Mouse (Mus musculus): ENCODE data around the gene Chd1. TPM values are rescaled to one million over a fixed set of nuclear protein-coding genes. Genes with fewer than 3 reads are reported as not detected.

Gene Chd1
- polyA plus RNA-seq, 1 experiment from 2014 or later, result 54.7 TPM

DNA sequence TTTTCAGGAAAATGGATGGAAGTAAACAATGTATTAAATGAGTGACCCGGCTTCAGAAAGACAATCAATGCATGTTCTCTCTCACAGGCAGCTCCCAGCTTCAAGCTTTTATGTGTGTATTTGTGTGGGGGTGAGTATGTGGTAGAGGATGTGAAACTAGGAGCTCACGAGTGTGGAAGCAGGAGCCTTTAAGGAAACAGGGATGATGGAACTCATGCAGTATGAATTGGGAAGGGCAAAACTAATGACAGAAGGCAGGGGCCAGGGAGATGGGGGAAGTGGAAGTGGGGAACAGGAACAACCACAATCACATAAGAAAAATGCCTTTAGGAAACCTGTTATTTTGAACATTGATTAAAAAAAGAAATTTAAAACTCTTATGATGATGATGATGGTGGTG is 9.2 kb upstream of the Chd1 start:
- ATAC-seq (ENCODE audit: low FRiP score), result no peak
- 87% methylated on average over 2 of the region's 2 CpGs for WGBS
- no peaks in the 10 kb centered on the region for H3K36me3 ChIP-seq (ENCODE audit: control insufficient read depth, insufficient read depth, low read length)
- no peak overlapping the region for H3K4me3 ChIP-seq (ENCODE audit: low read depth, low read length)
- no peaks in the 10 kb centered on the region for H3K27me3 ChIP-seq (ENCODE audit: control insufficient read depth, insufficient read depth, low read length)
- H3K4me2 ChIP-seq (replicated peaks; ENCODE audit: low read depth, low read length), result no peak overlapping the region
- no peak overlapping the region for H3K9ac ChIP-seq (ENCODE audit: low read depth, low read length)
- H3K9me3 ChIP-seq (ENCODE audit: control insufficient read depth, low read length), result no peaks in the 10 kb centered on the region
- H3K4me1 ChIP-seq (replicated peaks; ENCODE audit: control insufficient read depth, insufficient read depth, low read length), result no peaks in the 10 kb centered on the region
- no peak overlapping the region for H3K27ac ChIP-seq (ENCODE audit: low read depth, low read length)
- no peak for DNase-seq (ENCODE audit: low spot score)

DNA sequence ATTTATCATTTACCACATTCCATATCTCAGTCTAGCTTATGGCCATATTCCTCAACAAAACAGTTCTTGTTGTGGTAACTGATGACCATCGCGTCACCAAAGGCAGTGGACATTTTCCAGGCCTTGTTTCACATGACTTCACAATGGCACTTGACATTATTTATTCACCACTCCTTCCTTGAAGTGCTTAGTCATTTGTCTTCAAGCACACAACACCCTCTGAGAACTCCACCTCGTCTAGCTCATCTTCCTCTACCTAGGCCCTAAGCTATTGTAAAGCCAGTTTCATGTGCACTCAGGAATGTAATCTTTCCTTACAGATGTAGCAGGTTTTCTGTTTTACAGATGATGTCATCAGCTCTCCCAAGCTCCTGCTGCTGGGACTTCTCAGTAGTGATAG is 5.8 kb upstream of the Chd1 start:
- H3K9ac ChIP-seq (ENCODE audit: low read depth, low read length), result no peak overlapping the region
- H3K9me3 ChIP-seq (ENCODE audit: control insufficient read depth, low read length), result no peaks in the 10 kb centered on the region
- no peak for DNase-seq (ENCODE audit: low spot score)
- no peaks in the 10 kb centered on the region for H3K36me3 ChIP-seq (ENCODE audit: control insufficient read depth, insufficient read depth, low read length)
- no peak overlapping the region for H3K27ac ChIP-seq (ENCODE audit: low read depth, low read length)
- no peaks in the 10 kb centered on the region for H3K27me3 ChIP-seq (ENCODE audit: control insufficient read depth, insufficient read depth, low read length)
- ATAC-seq (ENCODE audit: low FRiP score), result no peak
- H3K4me1 ChIP-seq (replicated peaks; ENCODE audit: control insufficient read depth, insufficient read depth, low read length), result no peaks in the 10 kb centered on the region
- H3K4me2 ChIP-seq (replicated peaks; ENCODE audit: low read depth, low read length), result no peak overlapping the region
- no peak overlapping the region for H3K4me3 ChIP-seq (ENCODE audit: low read depth, low read length)
- 93% methylated on average over 3 of the region's 3 CpGs for WGBS

DNA sequence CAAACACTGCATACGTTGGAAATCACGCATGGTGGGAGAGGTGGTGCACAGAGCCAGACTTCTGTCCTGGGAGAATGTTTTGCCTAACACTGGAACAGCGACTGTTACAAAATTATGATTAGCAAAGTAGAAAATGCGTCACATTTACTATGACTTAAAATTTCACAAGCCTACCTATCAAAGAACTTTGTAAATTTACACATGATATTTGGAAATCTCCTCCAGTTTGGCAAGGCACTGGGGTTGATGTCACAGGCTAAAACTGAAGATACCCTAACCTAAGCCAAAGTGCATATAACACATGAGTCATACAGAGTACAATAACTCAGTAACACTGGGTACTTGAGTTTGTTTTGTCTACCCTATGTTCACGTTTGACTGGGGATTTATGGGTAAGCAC is 3.3 kb upstream of the Chd1 start:
- no peak overlapping the region for H3K4me3 ChIP-seq (ENCODE audit: low read depth, low read length)
- ATAC-seq (ENCODE audit: low FRiP score), result no peak
- 89% methylated on average over 5 of the region's 5 CpGs for WGBS

DNA sequence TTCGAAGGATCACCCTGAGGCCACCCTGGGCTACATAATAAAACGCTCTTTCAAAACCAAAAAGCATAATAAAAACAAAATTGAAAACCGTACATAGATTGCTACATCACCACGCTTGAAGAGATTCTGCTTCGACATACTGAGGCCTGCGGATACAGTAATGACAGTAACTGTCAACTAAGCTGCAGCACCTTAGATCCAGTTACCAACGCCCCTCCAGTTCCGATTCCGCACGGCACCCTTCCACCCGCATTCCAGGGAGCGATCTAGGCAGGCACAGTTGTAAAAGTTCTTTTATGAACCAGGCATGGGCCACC is 651 bp upstream of the Chd1 start:
- Histone ChIP-seq H3K36me3 (ENCODE audit: control insufficient read depth, insufficient read depth, low read length) (no peaks in the 10 kb centered on the region), H3K4me1 (replicated peaks; ENCODE audit: control insufficient read depth, insufficient read depth, low read length) (no peaks in the 10 kb centered on the region), H3K27me3 (ENCODE audit: control insufficient read depth, insufficient read depth, low read length) (no peaks in the 10 kb centered on the region), H3K4me3 (ENCODE audit: low read depth, low read length) (peak overlapping the region; percentile 87), H3K27ac (ENCODE audit: low read depth, low read length) (peak overlapping the region; percentile 95), H3K4me2 (replicated peaks; ENCODE audit: low read depth, low read length) (peak overlapping the region; percentile 43), H3K9me3 (ENCODE audit: control insufficient read depth, low read length) (no peaks in the 10 kb centered on the region), H3K9ac (ENCODE audit: low read depth, low read length) (peak overlapping the region; percentile 92)
- DNase-seq (ENCODE audit: low spot score) (no peak), ATAC-seq (ENCODE audit: low FRiP score) (no peak)
- 6% methylated on average over 12 of the region's 12 CpGs for WGBS

More for the DNA sequence above, 3.3 kb upstream of the Chd1 start:
- H3K27ac ChIP-seq (ENCODE audit: low read depth, low read length), result no peak overlapping the region
- DNase-seq (ENCODE audit: low spot score), result no peak
- H3K9ac ChIP-seq (ENCODE audit: low read depth, low read length), result no peak overlapping the region
- H3K9me3 ChIP-seq (ENCODE audit: control insufficient read depth, low read length), result no peaks in the 10 kb centered on the region
- no peaks in the 10 kb centered on the region for H3K4me1 ChIP-seq (replicated peaks; ENCODE audit: control insufficient read depth, insufficient read depth, low read length)
- H3K36me3 ChIP-seq (ENCODE audit: control insufficient read depth, insufficient read depth, low read length), result no peaks in the 10 kb centered on the region
- no peak overlapping the region for H3K4me2 ChIP-seq (replicated peaks; ENCODE audit: low read depth, low read length)
- H3K27me3 ChIP-seq (ENCODE audit: control insufficient read depth, insufficient read depth, low read length), result no peaks in the 10 kb centered on the region

DNA sequence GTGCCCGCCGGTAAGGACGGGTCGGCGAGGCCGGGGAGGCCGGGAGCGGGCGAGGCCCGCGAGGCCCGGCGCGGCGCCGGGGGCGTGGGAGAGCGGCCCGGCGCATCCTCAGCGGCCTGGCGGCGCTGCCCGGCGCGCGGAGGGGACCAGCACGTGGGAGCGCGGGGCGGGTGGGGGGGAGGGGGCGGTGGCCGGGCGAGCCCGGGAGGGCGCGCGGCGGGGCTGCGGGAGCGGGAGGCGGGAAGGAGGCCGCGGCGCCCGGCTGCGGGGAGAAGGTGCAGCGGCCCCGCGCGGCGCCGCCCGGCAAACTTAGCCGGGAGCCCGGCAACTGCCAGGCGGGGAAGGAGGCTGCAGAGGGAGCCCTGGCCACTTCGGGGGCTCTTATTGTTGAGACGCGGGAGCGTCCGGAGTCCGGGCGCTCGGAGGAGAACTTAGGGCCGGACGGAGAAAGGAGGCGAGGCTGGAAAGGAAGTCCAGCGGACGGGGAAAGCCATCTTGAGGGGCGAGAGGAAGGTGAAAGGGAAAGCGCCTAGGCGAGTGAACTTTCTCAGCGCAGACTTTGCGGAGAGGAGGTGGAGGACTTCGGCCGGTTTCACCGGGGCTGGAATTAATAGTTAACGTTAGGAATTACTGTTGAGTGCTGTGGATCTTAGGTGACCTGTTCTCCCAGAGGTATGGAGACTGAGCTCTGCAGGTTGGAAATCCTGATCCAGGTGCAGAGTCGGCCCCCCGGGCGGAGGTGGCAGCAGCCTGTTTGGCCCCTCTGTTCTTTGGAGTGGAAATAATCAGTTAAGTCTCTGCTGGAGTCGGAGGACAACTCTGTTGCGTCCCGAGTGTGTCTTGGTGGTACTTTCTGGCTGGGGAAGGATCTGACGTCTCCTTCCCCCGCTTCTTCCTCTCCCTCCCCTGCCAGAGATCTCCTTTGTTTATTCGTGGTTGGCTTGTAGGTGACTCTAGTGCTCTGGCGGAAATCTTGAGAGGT is 827 bp downstream of the Chd1 start:
- DNase-seq (ENCODE audit: low spot score) (peak; percentile 65), ATAC-seq (ENCODE audit: low FRiP score) (peak; percentile 73)
- Histone ChIP-seq H3K4me2 (replicated peaks; ENCODE audit: low read depth, low read length) (peak overlapping the region; percentile 80), H3K9ac (ENCODE audit: low read depth, low read length) (peak overlapping the region; percentile 92), H3K4me1 (replicated peaks; ENCODE audit: control insufficient read depth, insufficient read depth, low read length) (no peaks in the 10 kb centered on the region), H3K27ac (ENCODE audit: low read depth, low read length) (peak overlapping the region; percentile 95), H3K27me3 (ENCODE audit: control insufficient read depth, insufficient read depth, low read length) (no peaks in the 10 kb centered on the region), H3K4me3 (ENCODE audit: low read depth, low read length) (peak overlapping the region; percentile 87), H3K9me3 (ENCODE audit: control insufficient read depth, low read length) (no peaks in the 10 kb centered on the region), H3K36me3 (ENCODE audit: control insufficient read depth, insufficient read depth, low read length) (no peaks in the 10 kb centered on the region)
- under 1% methylated on average over 51 of the region's 89 CpGs for WGBS

DNA sequence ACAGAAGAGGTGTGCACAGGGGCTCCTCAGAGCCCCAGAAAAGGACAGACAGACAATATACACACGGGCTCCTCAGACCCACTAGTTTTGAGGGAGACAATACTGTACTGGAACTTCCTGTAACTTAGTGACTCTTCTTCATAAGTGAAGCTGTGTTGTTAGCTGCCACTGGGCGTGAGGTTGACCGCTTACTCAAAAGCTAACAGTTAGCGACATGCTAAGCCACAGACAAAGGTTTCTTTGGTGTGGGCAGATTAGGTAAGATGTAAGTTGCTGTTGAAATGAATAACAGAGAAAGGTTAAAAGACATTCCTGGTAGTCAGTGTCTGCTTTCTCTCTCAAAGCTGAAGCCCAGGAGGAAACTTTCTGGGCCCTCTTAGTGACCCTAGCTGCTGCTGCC is 9.7 kb downstream of the Chd1 start:
- Histone ChIP-seq H3K36me3 (ENCODE audit: control insufficient read depth, insufficient read depth, low read length) (no peaks in the 10 kb centered on the region), H3K27ac (ENCODE audit: low read depth, low read length) (no peak overlapping the region), H3K9me3 (ENCODE audit: control insufficient read depth, low read length) (no peaks in the 10 kb centered on the region), H3K4me3 (ENCODE audit: low read depth, low read length) (no peak overlapping the region), H3K4me2 (replicated peaks; ENCODE audit: low read depth, low read length) (no peak overlapping the region), H3K9ac (ENCODE audit: low read depth, low read length) (no peak overlapping the region), H3K4me1 (replicated peaks; ENCODE audit: control insufficient read depth, insufficient read depth, low read length) (no peaks in the 10 kb centered on the region), H3K27me3 (ENCODE audit: control insufficient read depth, insufficient read depth, low read length) (no peaks in the 10 kb centered on the region)
- DNase-seq (ENCODE audit: low spot score) (no peak), ATAC-seq (ENCODE audit: low FRiP score) (no peak)
- 86% methylated on average over 4 of the region's 4 CpGs for WGBS

DNA sequence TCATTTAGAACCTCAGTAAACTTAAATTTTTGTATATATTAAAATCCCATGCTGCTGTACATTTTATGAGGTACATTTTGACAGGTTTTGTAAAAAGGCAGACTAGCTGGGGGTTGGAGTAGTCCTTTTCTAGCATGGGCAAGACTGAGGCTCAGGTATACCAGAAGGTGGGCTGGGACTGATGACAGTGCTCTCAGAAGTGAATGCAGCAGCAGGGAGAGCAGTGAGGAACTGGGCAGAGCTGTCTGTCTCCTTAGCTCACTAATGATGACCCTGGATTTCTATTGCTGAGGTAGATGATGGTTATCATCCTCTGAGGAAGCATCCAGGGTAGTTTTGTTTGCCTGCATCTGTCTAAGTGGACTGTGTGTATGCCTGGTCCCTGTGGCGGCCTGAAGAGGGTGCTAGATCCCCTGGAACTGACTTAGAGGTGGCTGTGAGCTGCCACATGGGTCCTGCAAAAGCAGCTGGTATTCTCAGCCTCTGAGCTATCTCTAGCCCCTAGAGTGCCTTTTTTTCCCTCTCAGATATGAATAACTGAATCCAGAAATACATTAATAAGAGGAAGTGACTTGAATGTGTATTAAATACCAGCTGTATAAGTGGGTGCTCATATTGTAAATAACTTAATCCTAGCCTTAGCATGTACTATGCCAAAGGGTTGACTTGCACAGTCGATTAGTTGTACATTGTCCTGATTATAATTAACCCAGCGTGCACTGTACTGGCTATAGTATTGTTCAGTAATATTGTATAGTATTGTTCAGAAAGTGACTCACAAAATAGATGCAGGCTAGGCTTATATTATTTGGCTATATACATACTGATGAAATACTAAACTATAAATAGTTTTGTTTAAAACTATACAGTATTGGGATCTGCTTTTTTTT is 10.5 kb downstream of the Chd1 start:
- no peaks in the 10 kb centered on the region for H3K4me1 ChIP-seq (replicated peaks; ENCODE audit: control insufficient read depth, insufficient read depth, low read length)

DNA sequence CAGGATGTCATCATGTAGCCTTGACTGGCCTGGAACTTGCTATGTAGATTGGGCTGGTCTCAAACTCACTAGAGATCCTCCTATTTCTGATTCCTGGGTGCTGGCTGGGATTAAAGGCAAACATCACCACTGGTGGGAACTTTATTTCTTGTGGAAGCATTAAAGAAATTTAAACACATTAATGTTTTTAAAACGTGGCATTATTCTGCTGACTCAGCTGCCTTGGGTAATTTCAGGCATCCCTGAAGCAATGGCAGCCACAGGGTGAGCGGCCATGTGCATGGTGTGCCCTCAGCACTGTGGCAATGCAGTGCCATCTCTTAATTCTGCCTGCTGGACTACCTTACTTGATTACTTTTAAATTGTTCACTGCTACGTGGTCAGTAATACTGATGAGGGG is 11.2 kb downstream of the Chd1 start:
- no peaks in the 10 kb centered on the region for H3K27me3 ChIP-seq (ENCODE audit: control insufficient read depth, insufficient read depth, low read length)
- H3K4me1 ChIP-seq (replicated peaks; ENCODE audit: control insufficient read depth, insufficient read depth, low read length), result no peaks in the 10 kb centered on the region
- no peak for ATAC-seq (ENCODE audit: low FRiP score)
- no peak overlapping the region for H3K27ac ChIP-seq (ENCODE audit: low read depth, low read length)
- DNase-seq (ENCODE audit: low spot score), result no peak
- 95% methylated on average over 3 of the region's 3 CpGs for WGBS
- H3K9me3 ChIP-seq (ENCODE audit: control insufficient read depth, low read length), result no peaks in the 10 kb centered on the region
- H3K9ac ChIP-seq (ENCODE audit: low read depth, low read length), result no peak overlapping the region
- no peaks in the 10 kb centered on the region for H3K36me3 ChIP-seq (ENCODE audit: control insufficient read depth, insufficient read depth, low read length)
- no peak overlapping the region for H3K4me3 ChIP-seq (ENCODE audit: low read depth, low read length)
- no peak overlapping the region for H3K4me2 ChIP-seq (replicated peaks; ENCODE audit: low read depth, low read length)

More for the DNA sequence above, 10.5 kb downstream of the Chd1 start:
- H3K36me3 ChIP-seq (ENCODE audit: control insufficient read depth, insufficient read depth, low read length), result no peaks in the 10 kb centered on the region
- no peak overlapping the region for H3K27ac ChIP-seq (ENCODE audit: low read depth, low read length)
- 76% methylated on average over 3 of the region's 3 CpGs for WGBS
- no peaks in the 10 kb centered on the region for H3K27me3 ChIP-seq (ENCODE audit: control insufficient read depth, insufficient read depth, low read length)
- H3K9ac ChIP-seq (ENCODE audit: low read depth, low read length), result no peak overlapping the region
- ATAC-seq (ENCODE audit: low FRiP score) (peak; percentile 54; the same call in 1 of the 2 replicates), DNase-seq (ENCODE audit: low spot score) (peak; percentile 46)
- H3K4me2 ChIP-seq (replicated peaks; ENCODE audit: low read depth, low read length), result no peak overlapping the region
- no peak overlapping the region for H3K4me3 ChIP-seq (ENCODE audit: low read depth, low read length)
- H3K9me3 ChIP-seq (ENCODE audit: control insufficient read depth, low read length), result no peaks in the 10 kb centered on the region
